Mouse (Mus musculus): ENCODE results near the gene Acad10. TPM values are rescaled to one million over a fixed set of nuclear protein-coding genes. Genes with fewer than 3 reads are reported as not detected.
"Not testable (repeated sequence)": the region's sequence is repeated elsewhere in the genome, so short reads cannot be mapped to it uniquely, and the experiment has no call there.

Acad10 gene
- polyA plus RNA-seq, 1 experiment from 2014 or later: 2.3 TPM

DNA sequence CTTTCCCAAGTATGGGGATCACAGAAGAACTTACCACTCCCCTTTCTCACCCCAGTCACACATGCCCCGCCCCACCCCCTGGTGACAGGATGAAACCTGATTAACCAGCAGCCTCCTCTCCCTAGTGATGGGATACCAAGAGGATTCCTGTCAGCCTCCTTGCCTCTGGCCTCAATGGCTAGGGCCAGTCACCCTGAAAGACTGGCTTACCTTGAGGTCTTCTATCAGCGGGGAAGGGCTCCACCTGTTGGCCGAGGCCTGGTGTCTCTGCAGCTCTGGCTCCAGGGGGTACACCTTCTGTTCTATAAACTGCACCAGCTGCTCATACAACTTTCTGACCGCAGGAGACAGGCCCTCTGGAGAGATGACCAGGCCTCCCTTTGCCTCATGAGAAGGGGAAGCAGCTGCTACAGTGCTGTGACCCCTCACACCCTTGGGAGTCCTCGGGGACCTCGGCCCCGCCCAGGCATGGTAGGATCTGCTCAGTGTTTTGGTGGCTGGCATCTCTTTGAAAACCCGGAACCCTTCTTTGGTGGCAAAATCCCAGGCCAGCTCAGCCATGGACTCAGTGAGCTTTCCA is 50.7 kb downstream of the Acad10 start:
- WGBS: 56% methylated on average over 8 of the region's 8 CpGs
- not testable (repeated sequence) for ATAC-seq (ENCODE audit: low FRiP score, low read depth); H3K4me3 ChIP-seq

DNA sequence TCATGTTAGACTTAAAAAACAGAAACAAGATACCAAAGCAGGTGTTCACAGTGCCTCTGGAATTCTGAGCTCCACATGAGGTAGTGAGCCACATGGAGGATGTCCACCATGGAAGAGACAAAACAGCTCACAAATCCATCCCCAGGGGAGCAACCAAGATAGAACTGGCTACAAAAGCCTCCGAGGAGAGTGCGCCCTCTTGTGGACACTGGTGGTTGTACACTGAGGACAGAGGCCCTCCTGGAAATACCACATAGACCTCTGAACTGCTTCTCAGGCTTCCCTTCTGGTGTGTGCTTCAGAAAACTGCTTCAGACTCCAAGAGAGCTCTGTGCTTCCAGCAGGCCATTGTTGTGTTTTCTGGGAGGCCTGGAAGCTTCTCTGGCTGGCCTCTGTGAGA is 54.2 kb downstream of the Acad10 start:
- Histone ChIP-seq H3K4me1 (no peaks in the 10 kb centered on the region; the same call in 1 of the 2 replicates), H3K27me3 (no peaks in the 10 kb centered on the region), H3K9ac (no peak overlapping the region), H3K27ac (no peak overlapping the region), H3K4me3 (no peak overlapping the region), H3K4me2 (replicated peaks) (no peak overlapping the region), H3K9me3 (no peaks in the 10 kb centered on the region), H3K36me3 (no peaks in the 10 kb centered on the region)
- 0% methylated on average over 2 of the region's 2 CpGs for WGBS
- ATAC-seq (ENCODE audit: low FRiP score, low read depth): no peak

More for the DNA sequence above, 50.7 kb downstream of the Acad10 start:
- H3K9me3 ChIP-seq; H3K27ac ChIP-seq; H3K9ac ChIP-seq; H3K4me2 ChIP-seq (replicated peaks); H3K27me3 ChIP-seq; H3K36me3 ChIP-seq; H3K4me1 ChIP-seq: not testable (repeated sequence)

DNA sequence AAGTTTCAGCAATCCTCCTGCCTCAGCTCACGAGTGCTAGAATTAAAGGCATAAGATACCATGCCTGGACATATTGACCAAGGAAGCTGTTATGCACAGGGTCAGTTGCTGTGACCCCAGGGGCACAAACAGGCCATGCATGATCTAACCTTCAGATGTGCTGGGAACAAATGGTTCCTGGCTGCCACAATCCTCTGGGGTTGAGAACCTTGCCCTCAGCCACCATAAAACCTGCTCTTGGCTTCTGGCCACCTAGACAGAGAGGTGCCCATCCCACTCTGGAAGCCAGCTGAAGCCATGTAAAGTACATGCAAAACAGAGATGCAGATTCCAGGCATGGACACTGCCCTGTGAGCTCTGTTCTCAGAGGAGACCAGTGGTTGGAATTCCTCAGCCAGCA is 56.5 kb downstream of the Acad10 start:
- not testable (repeated sequence) for H3K4me3 ChIP-seq; H3K36me3 ChIP-seq; H3K4me1 ChIP-seq; H3K27me3 ChIP-seq; H3K9me3 ChIP-seq; H3K27ac ChIP-seq; H3K9ac ChIP-seq; H3K4me2 ChIP-seq (replicated peaks); ATAC-seq (ENCODE audit: low FRiP score, low read depth)
- WGBS: 74% methylated on average over 1 of the region's 1 CpGs

DNA sequence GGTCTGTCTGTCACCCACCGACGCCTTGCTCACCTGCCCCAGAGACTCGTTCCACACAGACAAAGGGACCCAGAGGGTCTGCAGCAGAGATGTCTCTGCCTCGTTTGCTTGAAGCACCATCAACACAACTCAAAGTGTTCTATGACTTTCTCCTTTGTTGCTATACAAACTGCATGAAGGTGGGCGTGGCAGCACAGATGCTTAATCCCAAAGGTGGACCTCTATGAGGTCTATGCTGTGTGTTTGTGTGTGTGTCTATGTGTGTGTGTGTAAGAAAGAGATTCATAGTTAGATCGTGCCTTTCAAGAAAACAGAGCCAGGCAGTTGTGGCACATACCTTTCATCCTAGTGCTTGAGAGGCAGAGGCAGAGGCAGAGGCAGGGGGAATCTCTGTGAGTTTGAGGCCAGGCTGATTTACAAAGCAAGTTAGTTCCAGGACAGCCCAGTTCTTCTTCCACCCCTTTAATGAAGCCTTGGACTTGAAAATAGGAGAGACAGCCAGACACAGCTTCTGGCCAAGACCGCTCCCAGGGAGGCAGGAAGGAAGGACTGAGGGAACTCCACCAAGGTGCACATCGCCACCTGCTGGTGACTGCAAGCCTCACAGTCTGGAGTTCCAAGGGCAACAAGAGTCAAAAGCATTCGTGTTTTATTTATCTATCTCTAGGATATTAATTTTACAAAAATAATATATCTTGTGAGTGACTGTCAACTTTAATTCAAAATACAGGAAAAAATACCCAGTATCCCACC is 58.6 kb downstream of the Acad10 start:
- Histone ChIP-seq H3K27ac (no peak overlapping the region), H3K4me3 (no peak overlapping the region), H3K4me1 (peaks cover 8% of the 10 kb centered on the region; the same call in 1 of the 2 replicates), H3K27me3 (no peaks in the 10 kb centered on the region), H3K4me2 (replicated peaks) (no peak overlapping the region), H3K9ac (no peak overlapping the region), H3K9me3 (no peaks in the 10 kb centered on the region), H3K36me3 (no peaks in the 10 kb centered on the region)
- whole genome bisulfite sequencing: 26% methylated on average over 9 of the region's 9 CpGs
- no peak for ATAC-seq (ENCODE audit: low FRiP score, low read depth)

DNA sequence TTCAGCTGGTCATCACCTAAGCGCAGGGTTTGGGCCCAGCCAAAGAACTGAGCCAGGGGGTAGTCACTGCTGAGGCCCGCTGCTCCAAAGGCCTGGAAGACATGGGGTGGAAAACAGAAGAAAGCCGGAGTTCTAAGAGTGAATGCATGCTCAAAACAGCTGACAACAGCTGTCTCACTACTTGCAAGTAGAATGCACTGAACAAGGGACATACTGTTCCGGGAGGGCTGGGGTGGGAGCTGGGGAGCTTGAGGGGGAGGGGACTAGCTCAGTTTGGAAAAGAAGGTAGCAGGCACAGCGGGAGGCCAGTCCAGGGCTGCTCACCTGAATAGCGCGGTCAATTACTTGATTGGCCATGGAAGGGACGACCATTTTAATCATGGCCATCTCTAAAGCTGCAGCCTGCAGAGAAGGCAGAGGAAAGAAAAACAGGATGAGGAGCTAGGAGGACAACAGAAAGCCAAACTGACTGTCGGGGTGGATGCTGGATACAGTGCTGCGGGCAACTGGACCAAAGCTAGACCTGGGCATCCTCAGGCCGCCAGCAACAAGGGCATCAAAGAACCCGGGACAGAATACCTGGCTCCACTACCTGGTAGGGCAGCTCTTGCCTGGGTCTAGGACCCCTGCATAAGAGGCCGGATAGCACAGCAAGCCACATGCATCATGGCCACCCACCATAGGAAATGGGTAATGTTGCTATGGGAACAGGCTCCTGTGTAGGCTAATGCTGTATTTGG is 61.3 kb downstream of the Acad10 start:
- peaks cover 15% of the 10 kb centered on the region for H3K4me1 ChIP-seq
- H3K36me3 ChIP-seq: no peaks in the 10 kb centered on the region
- H3K4me2 ChIP-seq (replicated peaks): no peak overlapping the region
- H3K27ac ChIP-seq: no peak overlapping the region; the same call in 1 of the 2 replicates
- no peaks in the 10 kb centered on the region for H3K27me3 ChIP-seq
- WGBS: 65% methylated on average over 13 of the region's 13 CpGs
- no peaks in the 10 kb centered on the region for H3K9me3 ChIP-seq
- ATAC-seq (ENCODE audit: low FRiP score, low read depth): no peak
- no peak overlapping the region for H3K4me3 ChIP-seq
- no peak overlapping the region for H3K9ac ChIP-seq

DNA sequence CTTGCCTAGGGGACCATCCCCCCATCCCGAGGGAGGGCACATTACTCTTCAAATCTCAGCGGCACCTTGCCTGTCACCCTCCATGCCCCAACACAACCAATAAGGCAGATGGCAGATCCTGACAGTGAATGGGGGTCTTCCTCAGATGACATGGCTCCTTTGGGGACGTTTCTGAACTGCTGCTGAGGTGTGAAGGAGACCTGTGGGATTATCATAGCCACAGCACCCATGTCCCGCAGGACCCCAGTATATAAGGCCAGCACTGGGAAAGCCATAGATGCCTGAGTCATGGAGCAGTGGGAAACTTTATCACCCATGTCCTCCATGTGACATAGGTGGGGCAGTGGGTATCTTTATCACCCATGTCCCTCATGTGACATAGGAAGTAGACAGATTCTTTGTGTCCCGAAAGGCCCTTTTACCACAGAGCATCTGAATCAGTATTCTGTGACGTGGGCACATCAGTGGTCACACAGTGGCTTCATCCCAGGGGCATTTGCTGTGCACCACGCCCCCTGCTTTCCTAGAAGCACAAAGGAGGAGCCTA is 62.2 kb downstream of the Acad10 start:
- no peak overlapping the region for H3K4me2 ChIP-seq (replicated peaks)
- peaks cover 21% of the 10 kb centered on the region for H3K4me1 ChIP-seq
- no peak overlapping the region for H3K4me3 ChIP-seq
- no peak for ATAC-seq (ENCODE audit: low FRiP score, low read depth)
- no peak overlapping the region for H3K9ac ChIP-seq
- 75% methylated on average over 7 of the region's 7 CpGs for WGBS
- H3K9me3 ChIP-seq: no peaks in the 10 kb centered on the region
- H3K27me3 ChIP-seq: no peaks in the 10 kb centered on the region
- H3K36me3 ChIP-seq: no peaks in the 10 kb centered on the region
- no peak overlapping the region for H3K27ac ChIP-seq

DNA sequence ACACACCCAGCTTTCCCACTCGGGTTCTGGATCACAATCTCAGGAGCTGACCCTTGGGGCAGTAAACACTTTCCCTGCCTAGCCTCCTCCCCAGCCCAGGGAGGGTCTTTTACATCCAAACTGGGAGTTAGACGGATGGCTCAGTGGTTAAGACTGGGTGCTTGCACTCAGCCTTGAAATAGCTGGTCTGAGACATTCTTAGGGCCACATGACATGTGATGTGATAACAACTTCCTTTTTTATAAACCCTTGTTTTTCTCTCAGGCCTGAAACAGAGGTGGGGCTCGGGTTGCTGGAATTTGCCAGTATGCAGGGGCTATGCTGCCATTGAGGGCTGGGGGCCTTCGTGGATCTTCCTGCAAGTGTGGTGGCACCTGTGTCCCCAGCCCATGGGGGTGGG is 63.0 kb downstream of the Acad10 start:
- no peak overlapping the region for H3K4me3 ChIP-seq
- no peaks in the 10 kb centered on the region for H3K36me3 ChIP-seq
- H3K9me3 ChIP-seq: no peaks in the 10 kb centered on the region
- WGBS: 59% methylated on average over 4 of the region's 4 CpGs
- H3K4me2 ChIP-seq (replicated peaks): no peak overlapping the region
- H3K9ac ChIP-seq: no peak overlapping the region; the same call in 1 of the 2 replicates
- no peak overlapping the region for H3K27ac ChIP-seq
- H3K4me1 ChIP-seq: peaks cover 27% of the 10 kb centered on the region
- no peak for ATAC-seq (ENCODE audit: low FRiP score, low read depth)
- H3K27me3 ChIP-seq: no peaks in the 10 kb centered on the region

DNA sequence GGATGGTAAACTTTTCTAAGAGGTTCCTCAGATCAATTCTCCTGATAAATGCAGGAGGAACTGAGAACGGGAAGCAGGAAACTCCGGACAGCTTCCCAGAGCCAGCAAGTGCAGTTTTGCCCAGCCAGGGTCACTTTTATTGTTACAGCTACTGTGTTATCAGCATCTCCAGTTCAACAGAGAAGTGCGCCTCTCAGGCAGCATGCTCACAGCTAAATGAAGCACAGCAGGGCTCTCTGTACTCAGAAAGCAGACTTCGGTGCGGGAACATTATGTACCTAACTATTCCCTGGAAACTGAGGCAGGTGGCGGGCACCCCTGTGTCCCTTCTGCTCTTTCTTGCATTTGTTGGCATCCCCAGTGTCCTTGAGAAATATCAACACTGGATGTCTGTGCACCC is 64.1 kb downstream of the Acad10 start:
- Histone ChIP-seq H3K27me3 (no peaks in the 10 kb centered on the region), H3K27ac (no peak overlapping the region), H3K4me1 (peaks cover 38% of the 10 kb centered on the region), H3K4me3 (no peak overlapping the region), H3K36me3 (no peaks in the 10 kb centered on the region), H3K9me3 (no peaks in the 10 kb centered on the region), H3K4me2 (replicated peaks) (no peak overlapping the region), H3K9ac (no peak overlapping the region)
- WGBS: 80% methylated on average over 6 of the region's 6 CpGs
- no peak for ATAC-seq (ENCODE audit: low FRiP score, low read depth)

DNA sequence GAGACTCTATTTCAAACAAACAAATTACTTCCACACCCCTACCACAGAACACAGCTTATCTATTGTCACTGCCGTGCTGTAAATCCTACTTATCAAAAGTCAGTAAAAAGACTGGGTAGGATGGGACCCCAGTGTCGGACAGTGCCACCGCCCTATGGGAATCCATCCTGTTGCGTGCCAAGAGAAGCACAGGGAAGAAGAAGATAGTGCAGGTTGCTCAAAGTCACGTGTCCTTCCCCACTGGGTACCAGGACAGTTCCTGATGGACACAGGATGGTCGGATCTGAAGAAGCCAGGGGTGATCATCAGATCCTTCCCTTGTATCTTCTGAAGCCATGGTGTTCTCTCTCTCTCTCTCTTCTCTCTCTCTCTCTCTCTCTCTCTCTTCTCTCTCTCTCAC is 64.6 kb downstream of the Acad10 start:
- Histone ChIP-seq H3K9me3 (no peaks in the 10 kb centered on the region), H3K9ac (no peak overlapping the region), H3K36me3 (no peaks in the 10 kb centered on the region), H3K27ac (no peak overlapping the region), H3K27me3 (no peaks in the 10 kb centered on the region), H3K4me3 (no peak overlapping the region), H3K4me1 (peaks cover 40% of the 10 kb centered on the region), H3K4me2 (replicated peaks) (no peak overlapping the region)
- ATAC-seq (ENCODE audit: low FRiP score, low read depth): no peak
- 88% methylated on average over 6 of the region's 6 CpGs for WGBS

DNA sequence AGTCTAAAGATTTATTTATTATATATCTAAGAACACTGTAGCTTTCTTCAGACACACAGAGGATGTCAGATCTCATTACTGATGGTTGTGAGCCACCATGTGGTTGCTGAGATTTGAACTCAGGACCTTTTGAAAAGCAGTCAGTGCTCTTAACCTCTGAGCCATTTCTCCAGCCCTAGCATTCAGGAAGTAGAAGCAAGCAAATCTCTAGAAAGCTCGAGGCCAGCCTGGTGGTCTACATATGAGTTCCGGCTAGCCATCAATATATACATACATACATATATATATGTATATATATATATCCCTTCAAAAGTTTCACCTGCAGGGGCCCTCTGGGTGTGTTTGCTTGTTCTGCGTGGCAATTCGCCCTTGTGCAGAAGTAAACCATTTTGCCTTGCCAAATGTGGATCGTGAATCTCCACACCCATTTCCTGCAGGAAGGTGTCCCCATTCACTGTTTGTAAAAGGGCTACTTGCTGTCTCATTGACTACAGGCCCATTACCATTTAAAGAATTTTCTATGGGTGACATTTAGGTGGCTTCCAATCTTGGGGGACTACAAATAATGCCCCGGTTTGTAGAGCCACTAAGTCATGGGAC is 65.5 kb downstream of the Acad10 start:
- Histone ChIP-seq H3K27ac (no peak overlapping the region; the same call in 1 of the 2 replicates), H3K4me2 (replicated peaks) (peak overlapping the region; percentile 89), H3K4me3 (no peak overlapping the region)

DNA sequence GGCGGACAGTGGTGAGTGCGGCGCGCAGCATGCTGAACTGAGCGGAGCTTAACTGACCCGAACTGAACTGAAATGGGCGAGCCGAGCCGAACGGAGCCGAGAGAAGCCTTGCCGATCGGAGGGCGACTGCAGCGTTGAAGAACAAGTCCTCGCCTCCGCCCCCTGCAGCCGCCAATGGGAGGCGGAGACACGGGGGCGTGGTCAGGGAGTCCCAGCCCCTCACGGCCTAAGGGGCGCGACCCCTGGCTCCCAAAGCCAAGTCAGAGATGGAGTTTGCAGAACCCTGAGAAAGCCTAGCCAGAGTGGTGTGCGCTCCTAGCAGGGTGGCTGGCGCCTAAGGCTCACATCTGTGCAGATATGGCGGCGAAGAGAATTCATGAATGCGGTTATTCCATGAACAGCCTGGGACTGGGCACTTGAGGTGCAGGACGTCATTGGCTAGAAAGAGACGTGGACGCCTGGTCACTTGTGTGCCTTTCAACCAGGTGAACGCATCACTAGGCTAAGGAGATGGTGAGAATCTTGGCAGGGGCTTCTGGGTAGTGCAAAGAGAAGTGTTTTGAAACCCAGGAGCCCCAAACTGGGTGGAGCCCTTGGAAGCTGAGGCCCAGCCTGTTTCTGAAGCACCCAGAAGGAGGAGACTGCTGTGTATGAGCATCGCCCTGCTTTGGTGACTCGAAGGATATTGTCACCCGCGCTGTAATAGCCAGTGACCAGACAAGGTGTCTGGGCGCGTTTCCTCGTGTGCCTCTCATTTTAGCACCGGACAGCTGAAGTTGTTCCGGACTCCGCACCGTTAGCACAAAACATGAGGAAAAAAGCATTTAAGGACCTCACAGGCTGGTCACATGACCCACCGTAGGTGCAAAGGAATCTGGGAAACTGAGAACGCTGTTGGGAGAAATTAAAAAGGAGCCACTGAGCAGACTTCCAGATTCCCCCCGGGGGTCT is 66.6 kb downstream of the Acad10 start, which contains the start of gene Aldh2:
Gene Aldh2, minus strand, starts transcription at position 374 of the 951 bp plus-strand sequence.
- peak within 1 kb of the TSS; percentile 89 for H3K4me2 ChIP-seq (replicated peaks)
- no peaks in the 10 kb centered on the region for H3K27me3 ChIP-seq
- H3K4me3 ChIP-seq: peak within 1 kb of the TSS; percentile 82
- 2% methylated on average over 47 of the region's 47 CpGs for WGBS
- ATAC-seq (ENCODE audit: low FRiP score, low read depth): peak; percentile 92
- no peaks in the 10 kb centered on the region; the same call in 1 of the 2 replicates for H3K36me3 ChIP-seq
- no peaks in the 10 kb centered on the region for H3K9me3 ChIP-seq
- peak within 1 kb of the TSS; percentile 92 for H3K27ac ChIP-seq
- H3K4me1 ChIP-seq: peaks cover 34% of the 10 kb centered on the region
- H3K9ac ChIP-seq: peak within 1 kb of the TSS; percentile 94

More for the DNA sequence above, 65.5 kb downstream of the Acad10 start:
- WGBS: 89% methylated on average over 6 of the region's 6 CpGs
- ATAC-seq (ENCODE audit: low FRiP score, low read depth): no peak
- Histone ChIP-seq H3K27me3 (no peaks in the 10 kb centered on the region), H3K36me3 (no peaks in the 10 kb centered on the region; the same call in 1 of the 2 replicates), H3K4me1 (peaks cover 40% of the 10 kb centered on the region), H3K9ac (no peak overlapping the region), H3K9me3 (no peaks in the 10 kb centered on the region)

Measured in limb, embryonic 13.5 days (tissue).